Mouse (Mus musculus) gastrocnemius, postnatal 4 days (tissue): ENCODE measurements around the gene Bpi. TPM values are rescaled to one million over a fixed set of nuclear protein-coding genes. Genes with fewer than 3 reads are reported as not detected.

Experiments
- DNase-seq, 2 experiments: peaks; one replicate each; pipeline ENCODE4 v3.0.0; 2021 to 2022; ENCODE audit warnings: low spot score in 2 of 2, mixed read lengths in 2 of 2
- long read RNA-seq, 2 experiments: library from polyadenylated mRNA; stranded (forward); transcript quantifications; one replicate each; pipeline ENCODE4 v2.0.0; 2021
- total RNA-seq, 2 experiments: library from RNA; stranded (reverse); gene quantifications; 2 replicates each; pipeline ENCODE4 v1.2.3; 2021

Bpi gene
- not detected for total RNA-seq
- long read RNA-seq, experiment 1: 0 reads
- long read RNA-seq, experiment 2: 0 reads

GRCm38 (mm10) chr2:158258005-158258418 lies at the start of gene Bpi:
TSS of gene Bpi (plus strand) at chr2:158258094.
- no peak for DNase-seq

- no peak for DNase-seq
These were observed 48.1 kb upstream of the Bpi start for GRCm38 (mm10) chr2:158209776-158210175.

GRCm38 (mm10) chr2:158210503-158210902 lies 47.4 kb upstream of the Bpi start:
- peak in 1 of 2 experiments; percentile 52 for DNase-seq

GRCm38 (mm10) chr2:158210958-158211357 lies 46.9 kb upstream of the Bpi start:
- DNase-seq: no peak

- no peak for DNase-seq
These were observed 46.0 kb upstream of the Bpi start for GRCm38 (mm10) chr2:158211764-158212471.

- DNase-seq: no peak
These were observed 42.4 kb upstream of the Bpi start for GRCm38 (mm10) chr2:158215283-158216117.

- DNase-seq: no peak
These were observed 41.4 kb upstream of the Bpi start for GRCm38 (mm10) chr2:158216510-158216909.

- DNase-seq: no peak
These were observed 38.3 kb upstream of the Bpi start for GRCm38 (mm10) chr2:158219562-158219961.

- no peak for DNase-seq
These were observed 36.3 kb upstream of the Bpi start for GRCm38 (mm10) chr2:158221446-158222084.

GRCm38 (mm10) chr2:158222664-158223063 lies 35.2 kb upstream of the Bpi start:
- peak in 1 of 2 experiments; percentile 59 for DNase-seq

GRCm38 (mm10) chr2:158223497-158223896 lies 34.4 kb upstream of the Bpi start:
- no peak for DNase-seq

GRCm38 (mm10) chr2:158225301-158225700 lies 32.6 kb upstream of the Bpi start:
- DNase-seq: peak in 1 of 2 experiments; percentile 49

- no peak for DNase-seq
These were observed 29.0 kb upstream of the Bpi start, which contains the start of gene D630003M21Rik for GRCm38 (mm10) chr2:158228670-158229502. TSS of gene D630003M21Rik (minus strand) at chr2:158229222.

- DNase-seq: no peak
These were observed 28.4 kb upstream of the Bpi start for GRCm38 (mm10) chr2:158229503-158229892.

GRCm38 (mm10) chr2:158230617-158231016 lies 27.3 kb upstream of the Bpi start:
- DNase-seq: no peak

GRCm38 (mm10) chr2:158231071-158231470 lies 26.8 kb upstream of the Bpi start:
- no peak for DNase-seq

GRCm38 (mm10) chr2:158232414-158232813 lies 25.5 kb upstream of the Bpi start:
- DNase-seq: no peak

- DNase-seq: no peak
These were observed 24.8 kb upstream of the Bpi start for GRCm38 (mm10) chr2:158233106-158233505.

GRCm38 (mm10) chr2:158236698-158237097 lies 21.2 kb upstream of the Bpi start:
- DNase-seq: no peak

- DNase-seq: no peak
These were observed 19.8 kb upstream of the Bpi start for GRCm38 (mm10) chr2:158238101-158238500.
